Mouse (Mus musculus) forebrain, embryonic 14.5 days (tissue): Measurements from ENCODE around the gene Myh11. TPM values are rescaled to one million over a fixed set of nuclear protein-coding genes. Genes with fewer than 3 reads are reported as not detected.

Experiments
- ATAC-seq: fragments of 200-750 bp; cut with Nextera tagmentation; 2 replicates; pipeline ENCODE4 v1.8.0; 2017; ENCODE audit warnings: mild to moderate bottlenecking, moderate library complexity
- DNase-seq: peaks from one replicate; pipeline ENCODE4 v3.0.0-alpha.2; 2015; ENCODE audit warnings: low spot score
- H3K27ac ChIP-seq: fragments of 300-500 bp; sonication (generic); 2 replicates; pipeline ENCODE4 v1.5.1; 2014; ENCODE audit warnings: low read depth, mild to moderate bottlenecking, control low read depth, low read length, moderate library complexity
- H3K27me3 ChIP-seq: fragments of 300-500 bp; sonication (generic); replicated peaks from 2 replicates; pipeline ENCODE4 v1.6.1; 2014; ENCODE audit warnings: low read length, control low read depth, mixed read lengths; ENCODE audit not compliant: control insufficient read depth, insufficient read depth
- H3K36me3 ChIP-seq: fragments of 300-500 bp; sonication (generic); 2 replicates; pipeline ENCODE4 v1.6.1; 2014; ENCODE audit warnings: low read length, control low read depth; ENCODE audit not compliant: control insufficient read depth, insufficient read depth
- H3K4me1 ChIP-seq: fragments of 300-500 bp; sonication (generic); 2 replicates; pipeline ENCODE4 v1.6.1; 2014; ENCODE audit warnings: antibody characterized with exemption, low read length, control low read depth; ENCODE audit not compliant: control insufficient read depth, insufficient read depth
- H3K4me2 ChIP-seq: fragments of 300-500 bp; sonication (generic); 2 replicates; pipeline ENCODE4 v1.6.1; 2014; ENCODE audit warnings: mild to moderate bottlenecking, control low read depth, low read length
- H3K4me3 ChIP-seq: fragments of 300-500 bp; sonication (generic); 2 replicates; pipeline ENCODE4 v1.5.1; 2014; ENCODE audit warnings: low read depth, low read length, control low read depth
- H3K9ac ChIP-seq: fragments of 300-500 bp; sonication (generic); 2 replicates; pipeline ENCODE4 v1.6.1; 2014; ENCODE audit warnings: mild to moderate bottlenecking, low read length, control low read depth, moderate library complexity
- H3K9me3 ChIP-seq: fragments of 300-500 bp; sonication (generic); replicated peaks from 2 replicates; pipeline ENCODE4 v1.6.1; 2016; ENCODE audit warnings: low read length, control low read depth, mixed read lengths; ENCODE audit not compliant: control insufficient read depth
- WGBS: fragments of 180-500 bp; shearing (Covaris S2); extraction: QIAGEN DNeasy Blood & Tissue Kit; methylation state at CpG from one replicate; pipeline ENCODE4 v1.1.7; 2014; 5-methylcytosine and 5-hydroxymethylcytosine counted together
- polyA plus RNA-seq: library from polyadenylated mRNA; unstranded; fragments of >200 nt; fragmentation: Nextera tagmentation; extraction: Ambion mirVana; gene quantifications from 2 replicates; pipeline ENCODE4 v1.2.1, GENCODE M21; 2014

Myh11 gene
- polyA plus RNA-seq, 1 experiment from 2014 or later = 0.28 TPM

- 0 out of 2 replicates have a peak, but pooled peaks cover 7% of the 10 kb centered on the region for H3K4me1 ChIP-seq
- no peak for ATAC-seq
- DNase-seq = no peak
- H3K4me2 ChIP-seq = no peak overlapping the region
- H3K4me3 ChIP-seq = no peak overlapping the region
- H3K9me3 ChIP-seq = no peaks in the 10 kb centered on the region
- peaks cover 32% of the 10 kb centered on the region for H3K36me3 ChIP-seq
- H3K9ac ChIP-seq = no peak overlapping the region
- 84% methylated on average over 2 of the region's 2 CpGs for WGBS
- no peaks in the 10 kb centered on the region for H3K27me3 ChIP-seq
- H3K27ac ChIP-seq = no peak overlapping the region
Measured at GRCm38 (mm10) chr16:14296544-14297124, 5.5 kb upstream of the Myh11 start.

DNA sequence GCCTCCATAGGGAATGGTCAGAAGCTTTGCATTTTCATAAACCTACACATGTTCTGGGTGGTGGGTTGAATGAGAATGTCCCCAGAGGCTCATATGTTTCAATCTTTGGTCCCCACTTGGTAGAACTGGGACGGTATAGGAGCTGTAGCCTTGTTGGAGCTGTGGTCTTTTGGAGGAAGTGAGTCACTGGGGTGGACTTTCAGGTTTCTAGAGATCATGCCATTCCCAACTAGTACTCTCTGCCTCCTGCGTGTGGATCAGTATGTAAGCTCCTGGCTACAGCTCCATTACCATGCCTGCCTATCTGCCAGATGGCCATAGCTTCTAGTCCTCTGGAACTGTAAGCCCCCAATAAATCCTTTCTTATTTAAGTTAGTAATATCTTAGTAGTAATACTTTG is 4.1 kb upstream of the Myh11 start:
- Histone ChIP-seq H3K9ac (no peak overlapping the region), H3K27ac (no peak overlapping the region), H3K9me3 (no peaks in the 10 kb centered on the region), H3K4me2 (no peak overlapping the region), H3K4me3 (no peak overlapping the region), H3K27me3 (no peaks in the 10 kb centered on the region), H3K4me1 (0 out of 2 replicates have a peak, but pooled peaks cover 11% of the 10 kb centered on the region), H3K36me3 (peaks cover 19% of the 10 kb centered on the region)
- no peak for DNase-seq
- no peak for ATAC-seq
- WGBS = 91% methylated on average over 2 of the region's 2 CpGs

- DNase-seq = peak; percentile 41
- WGBS = 13% methylated on average over 31 of the region's 31 CpGs
Measured at GRCm38 (mm10) chr16:14292205-14293199, 1.3 kb upstream of the Myh11 start.

GRCm38 (mm10) chr16:14272374-14272965 is 18.7 kb downstream of the Myh11 start:
- Histone ChIP-seq H3K9ac (no peak overlapping the region), H3K9me3 (no peaks in the 10 kb centered on the region), H3K4me1 (no peaks in the 10 kb centered on the region), H3K27ac (no peak overlapping the region), H3K4me3 (no peak overlapping the region), H3K36me3 (no peaks in the 10 kb centered on the region), H3K4me2 (no peak overlapping the region), H3K27me3 (no peaks in the 10 kb centered on the region)
- 66% methylated on average over 4 of the region's 4 CpGs for WGBS
- DNase-seq (no peak), ATAC-seq (no peak)

More at GRCm38 (mm10) chr16:14292205-14293199, 1.3 kb upstream of the Myh11 start:
- peak overlapping the region; percentile 49 for H3K4me2 ChIP-seq
- peak overlapping the region; percentile 10; the same call in 1 of the 2 replicates for H3K9ac ChIP-seq
- H3K36me3 ChIP-seq = no peaks in the 10 kb centered on the region
- H3K4me3 ChIP-seq = peak overlapping the region; percentile 9
- H3K4me1 ChIP-seq = 0 out of 2 replicates have a peak, but pooled peaks cover 11% of the 10 kb centered on the region
- ATAC-seq = peak; percentile 49
- no peaks in the 10 kb centered on the region for H3K27me3 ChIP-seq
- H3K9me3 ChIP-seq = no peaks in the 10 kb centered on the region
- H3K27ac ChIP-seq = no peak overlapping the region

DNA sequence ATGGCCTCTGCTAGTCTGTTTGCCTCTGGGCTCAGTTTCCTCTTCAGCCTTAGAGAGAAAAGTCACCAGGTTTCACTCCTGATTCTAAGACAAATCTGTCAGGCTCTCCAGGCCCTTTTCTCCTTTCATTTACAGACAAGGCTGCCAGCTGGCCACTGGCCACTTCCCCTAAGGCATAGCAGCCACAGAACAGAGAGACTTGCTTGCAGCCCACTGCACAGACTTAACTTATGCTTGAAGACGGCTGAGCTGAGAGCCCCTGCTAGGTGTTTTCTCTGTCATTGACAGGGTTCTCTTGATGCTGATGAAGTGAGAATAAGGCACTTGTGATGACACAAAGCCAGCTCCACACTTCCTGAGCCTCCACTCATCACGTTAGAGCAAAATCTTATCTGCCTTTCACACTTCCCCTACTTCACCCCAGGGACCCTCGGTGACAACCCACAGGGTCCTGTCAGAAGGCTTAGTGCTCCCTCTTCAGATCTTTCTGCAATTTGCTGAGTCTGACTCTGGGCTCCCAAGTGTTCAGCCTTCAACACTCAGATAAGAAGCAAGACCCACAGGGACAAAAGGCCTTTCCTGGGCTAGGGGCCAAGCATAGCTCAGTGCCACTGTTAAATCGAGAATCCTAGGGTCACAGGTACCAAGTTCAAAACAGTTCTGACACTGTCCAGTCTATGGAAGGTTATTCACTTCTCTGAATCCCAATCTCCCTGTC is 25.8 kb downstream of the Myh11 start:
- H3K9ac ChIP-seq = no peak overlapping the region
- no peak overlapping the region for H3K4me2 ChIP-seq
- 42% methylated on average over 4 of the region's 4 CpGs for WGBS
- H3K4me1 ChIP-seq = no peaks in the 10 kb centered on the region
- H3K27me3 ChIP-seq = no peaks in the 10 kb centered on the region
- no peaks in the 10 kb centered on the region for H3K36me3 ChIP-seq
- H3K4me3 ChIP-seq = no peak overlapping the region
- ATAC-seq (peak; percentile 46; the same call in 1 of the 2 replicates), DNase-seq (peak; percentile 61)
- no peaks in the 10 kb centered on the region for H3K9me3 ChIP-seq
- no peak overlapping the region for H3K27ac ChIP-seq

DNA sequence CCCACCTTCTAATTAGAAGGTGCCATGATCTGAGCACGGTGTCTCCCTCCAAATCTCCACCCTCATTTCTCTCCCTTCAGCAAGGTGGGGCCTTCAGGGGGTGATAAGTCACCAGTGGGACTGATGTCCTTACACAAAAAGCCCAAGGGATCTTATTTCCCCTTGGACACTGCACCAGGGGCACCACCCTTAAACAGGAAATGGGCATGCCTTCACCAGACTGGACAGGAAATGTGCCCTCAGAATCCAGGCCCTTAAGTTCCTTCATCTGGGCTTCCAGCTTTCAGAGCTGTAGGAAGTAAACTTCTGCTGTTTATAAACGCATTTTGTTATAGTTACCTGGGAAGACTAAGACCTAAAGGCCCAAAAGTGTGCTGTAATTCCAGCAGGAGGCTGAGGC is 26.7 kb downstream of the Myh11 start:
- Histone ChIP-seq H3K27ac (no peak overlapping the region), H3K27me3 (no peaks in the 10 kb centered on the region), H3K4me2 (no peak overlapping the region), H3K36me3 (no peaks in the 10 kb centered on the region), H3K9ac (no peak overlapping the region), H3K4me3 (no peak overlapping the region), H3K4me1 (no peaks in the 10 kb centered on the region), H3K9me3 (no peaks in the 10 kb centered on the region)
- no peak for ATAC-seq
- 82% methylated on average over 2 of the region's 2 CpGs for WGBS
- DNase-seq = no peak

DNA sequence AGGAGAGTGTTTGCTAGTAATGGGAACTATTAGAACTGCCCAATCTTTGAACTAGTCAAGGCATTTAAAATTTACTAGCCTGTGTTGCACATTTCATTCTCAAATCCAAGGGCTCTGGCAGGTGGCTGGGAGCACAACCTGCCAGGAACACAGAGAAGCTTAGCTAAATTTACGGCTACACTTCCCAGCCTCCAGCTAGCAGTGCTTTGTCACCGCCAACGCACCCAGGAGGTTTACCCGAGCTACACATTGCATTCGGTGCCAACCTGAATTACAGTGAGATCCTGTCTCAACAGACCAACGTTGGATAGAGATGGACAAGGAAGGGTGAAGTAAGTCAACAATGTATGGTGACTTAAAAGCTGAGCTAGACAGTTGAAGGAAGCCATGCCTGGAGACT is 27.9 kb downstream of the Myh11 start:
- no peak for ATAC-seq
- H3K4me1 ChIP-seq = no peaks in the 10 kb centered on the region
- no peak for DNase-seq
- no peak overlapping the region for H3K27ac ChIP-seq
- no peak overlapping the region for H3K4me3 ChIP-seq
- H3K36me3 ChIP-seq = no peaks in the 10 kb centered on the region
- 91% methylated on average over 6 of the region's 6 CpGs for WGBS
- H3K27me3 ChIP-seq = no peaks in the 10 kb centered on the region
- H3K9ac ChIP-seq = no peak overlapping the region
- no peak overlapping the region for H3K4me2 ChIP-seq
- H3K9me3 ChIP-seq = no peaks in the 10 kb centered on the region

DNA sequence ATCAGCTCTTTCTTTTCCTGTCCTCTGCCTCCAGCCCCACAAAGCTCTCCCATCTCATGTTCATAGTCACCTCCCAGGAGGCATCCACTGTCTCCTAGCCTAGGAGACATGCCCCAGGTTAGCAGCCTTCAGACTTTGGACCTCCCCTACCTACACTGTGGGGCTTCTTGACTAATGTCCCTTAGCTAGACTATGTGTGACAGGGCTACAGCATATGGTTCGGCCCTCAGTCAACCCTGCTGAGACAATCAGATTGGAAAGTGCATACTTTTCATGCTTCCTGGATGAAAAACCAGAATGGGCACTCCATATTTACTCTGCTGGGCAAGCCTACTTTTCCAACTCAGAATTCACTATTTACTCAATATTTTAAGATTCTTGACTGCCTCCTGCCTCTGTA is 28.8 kb downstream of the Myh11 start:
- ATAC-seq (no peak), DNase-seq (no peak)
- H3K9ac ChIP-seq = no peak overlapping the region
- no peak overlapping the region for H3K4me3 ChIP-seq
- H3K4me2 ChIP-seq = no peak overlapping the region
- H3K36me3 ChIP-seq = no peaks in the 10 kb centered on the region
- no peaks in the 10 kb centered on the region for H3K27me3 ChIP-seq
- H3K4me1 ChIP-seq = no peaks in the 10 kb centered on the region
- 78% methylated on average over 1 of the region's 1 CpGs for WGBS
- no peaks in the 10 kb centered on the region for H3K9me3 ChIP-seq
- H3K27ac ChIP-seq = no peak overlapping the region
